Comparison of ENCODE assay signal across 8 mouse cellular contexts in the genomic region with DNA sequence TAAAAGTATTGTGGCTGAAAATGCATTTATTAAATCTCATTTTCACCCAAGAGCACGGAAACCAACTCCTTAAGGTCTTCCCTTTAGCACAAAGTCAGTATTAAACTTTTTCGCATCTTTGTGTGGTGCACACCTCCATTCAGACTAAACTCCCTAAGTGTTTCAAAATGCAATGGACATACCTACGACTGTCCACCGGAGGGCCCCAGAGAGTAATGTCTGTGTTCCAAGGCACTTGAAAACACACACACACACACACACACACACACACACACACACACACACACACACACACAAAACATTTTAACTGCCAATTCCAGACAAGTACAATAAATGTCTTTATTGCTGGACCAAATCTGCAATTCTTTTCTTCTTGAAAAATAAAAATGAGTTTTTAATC.
A peak's percentile ranks its signal among the peaks of the same experiment; 100 is the strongest.
DNase-seq lines count a peak whose midpoint lies in the region; ATAC-seq and TF ChIP-seq lines count a peak whose summit lies in the region.

No protein-coding gene starts in this region.

- H3K36me3 ChIP-seq in forebrain, embryonic 11.5 days (ENCODE audit: control insufficient read depth, insufficient read depth, low read length) = no peaks in the 10 kb centered on the region
- no peaks in the 10 kb centered on the region for H3K36me3 ChIP-seq in forebrain, embryonic 16.5 days (ENCODE audit: control insufficient read depth, insufficient read depth)
- no peaks in the 10 kb centered on the region for H3K36me3 ChIP-seq in liver, adult 2 months (ENCODE audit: control insufficient read depth, insufficient read depth, low read length)
- H3K36me3 ChIP-seq in liver, embryonic 12.5 days = no peaks in the 10 kb centered on the region

- H3K27me3 ChIP-seq in forebrain, embryonic 11.5 days (ENCODE audit: control insufficient read depth, insufficient read depth, low read length) = no peaks in the 10 kb centered on the region
- no peaks in the 10 kb centered on the region for H3K27me3 ChIP-seq in forebrain, embryonic 16.5 days (replicated peaks; ENCODE audit: control insufficient read depth, insufficient read depth, low read length)
- no peaks in the 10 kb centered on the region for H3K27me3 ChIP-seq in liver, adult 2 months (ENCODE audit: control insufficient read depth, insufficient read depth, low read length)
- H3K27me3 ChIP-seq in liver, embryonic 12.5 days (replicated peaks) = no peaks in the 10 kb centered on the region; the same call in 1 of the 2 replicates

- TF ChIP-seq CTCF in liver, adult 2 months (IDR thresholded peaks at IDR 0.05; ENCODE audit: low read depth, low read length) = peak; percentile 51

- no peak overlapping the region for H3K4me2 ChIP-seq in forebrain, embryonic 11.5 days (ENCODE audit: low read depth, low read length, severe bottlenecking)
- H3K4me2 ChIP-seq in forebrain, embryonic 16.5 days (ENCODE audit: low read length) = no peak overlapping the region
- H3K4me2 ChIP-seq in liver, embryonic 12.5 days = no peak overlapping the region

- no peaks in the 10 kb centered on the region for H3K79me2 ChIP-seq in liver, adult 2 months (ENCODE audit: control insufficient read depth, insufficient read depth, low read length)

- H3K27ac ChIP-seq in forebrain, embryonic 11.5 days (ENCODE audit: low read depth, low read length) = no peak overlapping the region
- H3K27ac ChIP-seq in forebrain, embryonic 16.5 days (ENCODE audit: low read length) = no peak overlapping the region
- H3K27ac ChIP-seq in liver, adult 2 months (replicated peaks; ENCODE audit: insufficient read depth, low read depth, low read length) = no peak overlapping the region
- no peak overlapping the region for H3K27ac ChIP-seq in liver, embryonic 12.5 days

- H3K9ac ChIP-seq in forebrain, embryonic 11.5 days (ENCODE audit: low read length) = no peak overlapping the region
- no peak overlapping the region for H3K9ac ChIP-seq in forebrain, embryonic 16.5 days (replicated peaks; ENCODE audit: low read depth, low read length)
- H3K9ac ChIP-seq in liver, adult 2 months (ENCODE audit: low read depth, low read length) = no peak overlapping the region
- no peak overlapping the region for H3K9ac ChIP-seq in liver, embryonic 12.5 days

- H3K4me3 ChIP-seq in forebrain, embryonic 11.5 days (ENCODE audit: low read depth, low read length) = no peak overlapping the region
- H3K4me3 ChIP-seq in forebrain, embryonic 16.5 days (replicated peaks; ENCODE audit: low read length) = no peak overlapping the region
- no peak overlapping the region for H3K4me3 ChIP-seq in liver, adult 2 months (ENCODE audit: insufficient read depth, low read depth, low read length)
- H3K4me3 ChIP-seq in liver, embryonic 12.5 days = no peak overlapping the region

- H3K9me3 ChIP-seq in forebrain, embryonic 11.5 days (ENCODE audit: control insufficient read depth, low read length) = no peaks in the 10 kb centered on the region
- no peaks in the 10 kb centered on the region for H3K9me3 ChIP-seq in forebrain, embryonic 16.5 days (ENCODE audit: control insufficient read depth, low read length)
- no peaks in the 10 kb centered on the region for H3K9me3 ChIP-seq in liver, embryonic 12.5 days (replicated peaks)

- ATAC-seq in forebrain, embryonic 11.5 days (replicated peaks; ENCODE audit: low FRiP score) = no peak
- no peak for ATAC-seq in forebrain, embryonic 16.5 days
- ATAC-seq in liver, embryonic 12.5 days = no peak

- no peaks in the 10 kb centered on the region for H3K4me1 ChIP-seq in forebrain, embryonic 11.5 days (replicated peaks; ENCODE audit: control insufficient read depth, insufficient read depth, low read length)
- no peaks in the 10 kb centered on the region for H3K4me1 ChIP-seq in forebrain, embryonic 16.5 days (replicated peaks; ENCODE audit: control insufficient read depth, insufficient read depth, low read length)
- no peaks in the 10 kb centered on the region for H3K4me1 ChIP-seq in liver, adult 2 months (ENCODE audit: control insufficient read depth, insufficient read depth, low read length)
- H3K4me1 ChIP-seq in liver, embryonic 12.5 days = no peaks in the 10 kb centered on the region

- no peak for TF ChIP-seq POLR2A in liver, adult 2 months (IDR thresholded peaks at IDR 0.05; ENCODE audit: extremely low read depth, insufficient read depth, low read length)

- DNase-seq in forebrain, embryonic 11.5 days (ENCODE audit: low spot score) = peak; percentile 71
- DNase-seq in liver, adult 2 months (ENCODE audit: extremely low read depth, low read depth, low spot score) = peak; percentile 48
- peak; percentile 66 for DNase-seq in adrenal gland, postnatal 10 days
- peak; percentile 66 to 68 for DNase-seq in kidney, postnatal 4 days
- DNase-seq in retina, embryonic 14.5 days (ENCODE audit: low spot score) = peak; percentile 63
- DNase-seq in spleen, postnatal 36 days (ENCODE audit: low spot score in 2 of 2) = no peak

- WGBS in forebrain, embryonic 11.5 days = 32% methylated on average over 4 of the region's 4 CpGs
- WGBS in forebrain, embryonic 16.5 days = 34% methylated on average over 4 of the region's 4 CpGs
- 18% methylated on average over 4 of the region's 4 CpGs for WGBS in liver, adult 2 months
- 20% methylated on average over 4 of the region's 4 CpGs for WGBS in liver, embryonic 12.5 days (ENCODE audit: insufficient replicate concordance)

Comparison
In these comparisons a context has a peak if more than half of its experiments do, and no peak if none do; other contexts are left out.
1. DNase-seq: peak in forebrain, embryonic 11.5 days (single experiment), liver, adult 2 months (single experiment), adrenal gland, postnatal 10 days (single experiment), kidney, postnatal 4 days (2 of 2) and retina, embryonic 14.5 days (single experiment); none in spleen, postnatal 36 days (0 of 2).